Mouse (Mus musculus) intestine, embryonic 14.5 days (tissue): ENCODE measurements around the gene Hipk2. TPM values are rescaled to one million over a fixed set of nuclear protein-coding genes. Genes with fewer than 3 reads are reported as not detected.

ENCODE experiments used
- ATAC-seq: fragments of 200-750 bp; cut with Nextera tagmentation; replicated peaks from 2 replicates; pipeline ENCODE4 v1.8.0; 2017; ENCODE audit warnings: low read depth, moderate number of reproducible peaks, moderate TSS enrichment, moderate library complexity; ENCODE audit not compliant: low FRiP score, low TSS enrichment
- DNase-seq: peaks from one replicate; pipeline ENCODE4 v3.0.0-alpha.2; 2018; ENCODE audit warnings: low spot score
- H3K27ac ChIP-seq: fragments of 300-500 bp; sonication (generic); 2 replicates; pipeline ENCODE4 v1.5.1; 2014; ENCODE audit warnings: low read depth, mild to moderate bottlenecking, control low read depth
- H3K27me3 ChIP-seq: fragments of 300-500 bp; sonication (generic); replicated peaks from 2 replicates; pipeline ENCODE4 v1.6.1; 2014; ENCODE audit warnings: low read length, control low read depth; ENCODE audit not compliant: control insufficient read depth, insufficient read depth
- H3K36me3 ChIP-seq: fragments of 300-500 bp; sonication (generic); 2 replicates; pipeline ENCODE4 v1.6.1; 2014; ENCODE audit warnings: low read length, control low read depth; ENCODE audit not compliant: control insufficient read depth, insufficient read depth
- H3K4me1 ChIP-seq: fragments of 300-500 bp; sonication (generic); replicated peaks from 2 replicates; pipeline ENCODE4 v1.6.1; 2014; ENCODE audit warnings: low read length, control low read depth, mixed read lengths; ENCODE audit not compliant: control insufficient read depth, insufficient read depth
- H3K4me2 ChIP-seq: fragments of 300-500 bp; sonication (generic); 2 replicates; pipeline ENCODE4 v1.6.1; 2014; ENCODE audit warnings: low read length
- H3K4me3 ChIP-seq: fragments of 300-500 bp; sonication (generic); 2 replicates; pipeline ENCODE4 v1.5.1; 2014; ENCODE audit warnings: low read depth, low read length, control low read depth, mixed read lengths
- H3K9ac ChIP-seq: fragments of 300-500 bp; sonication (generic); 2 replicates; pipeline ENCODE4 v1.6.1; 2014; ENCODE audit warnings: mild to moderate bottlenecking, low read length
- H3K9me3 ChIP-seq: fragments of 300-500 bp; sonication (generic); 2 replicates; pipeline ENCODE4 v1.6.1; 2016; ENCODE audit warnings: low read length, control low read depth; ENCODE audit not compliant: control insufficient read depth
- WGBS: fragments of 180-500 bp; shearing (Covaris S2); extraction: QIAGEN DNeasy Blood & Tissue Kit; methylation state at CpG from one replicate; pipeline ENCODE4 v1.1.7; 2014; 5-methylcytosine and 5-hydroxymethylcytosine counted together
- polyA plus RNA-seq: library from polyadenylated mRNA; unstranded; fragments of >200 nt; fragmentation: Nextera tagmentation; extraction: Ambion mirVana; gene quantifications from 2 replicates; pipeline ENCODE4 v1.2.1, GENCODE M21; 2014

Hipk2 gene
- polyA plus RNA-seq, 1 experiment from 2014 or later = 27.9 TPM

DNA sequence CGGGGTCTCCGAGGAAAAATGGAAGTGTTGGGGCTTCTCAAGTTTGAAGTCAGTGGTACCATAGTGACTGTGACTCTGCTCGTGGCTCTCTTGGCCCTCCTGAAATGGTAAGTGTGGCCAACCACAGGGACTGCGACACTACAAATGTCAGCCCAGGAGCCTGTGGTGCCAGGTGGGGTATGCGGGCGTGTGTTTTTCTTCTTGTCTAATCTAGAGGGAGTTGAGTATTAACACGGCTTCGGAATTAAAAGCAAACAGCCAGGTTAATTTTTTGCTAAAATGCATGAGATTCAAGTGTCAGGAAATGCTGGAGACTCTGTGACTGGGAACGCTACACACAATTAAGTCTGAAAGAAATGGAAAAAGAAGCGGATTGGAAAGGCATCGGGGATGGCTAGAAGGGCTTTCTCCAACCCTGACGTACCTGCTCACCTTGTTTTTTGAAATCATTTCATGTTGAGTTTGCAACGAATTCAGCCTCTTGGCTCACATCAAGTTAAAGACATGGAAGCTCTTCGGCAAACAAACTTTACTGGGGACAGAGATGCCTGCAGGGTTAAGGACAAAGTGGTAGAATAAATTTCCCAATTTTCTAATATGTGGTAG lies 43.3 kb upstream of the Hipk2 start:
- no peak for DNase-seq
- no peak overlapping the region for H3K9ac ChIP-seq

DNA sequence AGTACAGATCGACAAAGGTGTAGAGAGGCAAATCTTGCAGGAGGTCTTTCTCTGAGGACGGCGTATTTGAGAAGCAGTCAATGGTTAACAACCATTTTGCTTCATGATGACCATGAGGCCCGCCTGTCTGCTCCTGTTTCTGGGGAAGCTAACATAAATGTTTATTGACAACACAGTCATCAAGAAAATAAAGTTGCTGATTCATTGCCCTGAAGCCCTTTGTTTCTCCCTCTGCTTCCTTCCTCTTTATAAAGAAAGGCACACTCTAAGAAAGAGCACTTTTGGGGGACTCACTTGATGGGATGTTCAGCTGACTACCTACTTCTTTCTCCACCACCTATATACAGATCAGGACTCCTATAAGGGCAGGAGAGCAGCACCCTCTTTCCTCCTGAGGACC lies 42.8 kb upstream of the Hipk2 start:
- 72% methylated on average over 4 of the region's 4 CpGs for WGBS
- peak overlapping the region; percentile 47 for H3K27ac ChIP-seq
- no peak overlapping the region for H3K9ac ChIP-seq
- no peak overlapping the region for H3K4me2 ChIP-seq
- no peak for DNase-seq
- no peaks in the 10 kb centered on the region for H3K9me3 ChIP-seq
- H3K27me3 ChIP-seq = no peaks in the 10 kb centered on the region
- ATAC-seq = no peak
- H3K36me3 ChIP-seq = no peaks in the 10 kb centered on the region
- H3K4me3 ChIP-seq = no peak overlapping the region
- H3K4me1 ChIP-seq = peaks cover 15% of the 10 kb centered on the region; the same call in 1 of the 2 replicates

More for the DNA sequence above, 43.3 kb upstream of the Hipk2 start:
- no peaks in the 10 kb centered on the region for H3K9me3 ChIP-seq
- peaks cover 15% of the 10 kb centered on the region; the same call in 1 of the 2 replicates for H3K4me1 ChIP-seq
- H3K27me3 ChIP-seq = no peaks in the 10 kb centered on the region
- peak overlapping the region; percentile 28 for H3K4me2 ChIP-seq
- no peaks in the 10 kb centered on the region for H3K36me3 ChIP-seq
- 74% methylated on average over 14 of the region's 14 CpGs for WGBS
- peak overlapping the region; percentile 47 for H3K27ac ChIP-seq
- H3K4me3 ChIP-seq = no peak overlapping the region
- no peak for ATAC-seq

DNA sequence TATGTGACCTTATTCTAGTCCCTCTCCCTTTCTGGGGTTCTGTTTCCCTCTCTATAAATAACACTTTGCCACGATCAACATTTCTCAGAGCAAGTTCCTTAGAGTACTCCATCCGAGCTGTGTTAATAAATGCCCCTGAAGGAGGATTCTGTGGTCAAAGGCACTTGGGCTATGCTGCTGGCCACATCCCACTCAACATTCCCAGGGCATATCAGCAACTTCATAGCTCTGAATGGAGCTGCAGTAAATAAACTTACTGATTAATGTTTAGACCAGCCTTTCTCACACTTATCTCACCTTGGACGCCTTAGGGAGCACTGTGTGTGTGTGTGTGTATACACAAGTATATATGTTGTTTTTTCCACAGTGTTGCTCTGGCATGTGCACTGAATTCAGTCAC lies 41.5 kb upstream of the Hipk2 start:
- H3K9ac ChIP-seq = no peak overlapping the region
- H3K4me3 ChIP-seq = no peak overlapping the region
- H3K36me3 ChIP-seq = no peaks in the 10 kb centered on the region
- no peak for ATAC-seq
- WGBS = 50% methylated on average over 3 of the region's 3 CpGs
- no peaks in the 10 kb centered on the region for H3K27me3 ChIP-seq
- peaks cover 15% of the 10 kb centered on the region; the same call in 1 of the 2 replicates for H3K4me1 ChIP-seq
- no peak for DNase-seq
- no peaks in the 10 kb centered on the region for H3K9me3 ChIP-seq
- no peak overlapping the region for H3K4me2 ChIP-seq
- no peak overlapping the region for H3K27ac ChIP-seq

DNA sequence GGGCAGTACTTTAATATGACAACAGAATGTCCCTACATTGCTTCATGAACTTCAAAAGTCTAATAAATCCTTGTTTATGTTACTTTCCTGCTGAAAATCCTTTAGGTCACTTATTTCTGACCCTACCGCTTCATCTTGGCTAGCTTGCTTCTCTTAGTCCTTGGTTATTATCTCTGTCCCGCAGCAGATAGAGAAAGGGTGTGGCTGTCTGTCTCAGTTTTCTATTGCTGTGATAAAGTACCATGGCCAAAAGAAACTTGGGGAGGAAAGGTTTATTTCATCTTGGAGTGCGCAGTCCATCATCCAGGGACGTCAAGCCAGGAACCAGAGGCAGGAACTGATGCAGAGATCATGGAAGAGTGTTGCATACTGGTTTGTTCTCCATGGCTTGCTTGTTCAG lies 40.6 kb upstream of the Hipk2 start:
- Histone ChIP-seq H3K4me2 (no peak overlapping the region), H3K36me3 (no peaks in the 10 kb centered on the region), H3K9me3 (no peaks in the 10 kb centered on the region), H3K27ac (no peak overlapping the region), H3K4me3 (no peak overlapping the region), H3K9ac (no peak overlapping the region), H3K27me3 (no peaks in the 10 kb centered on the region), H3K4me1 (peaks cover 10% of the 10 kb centered on the region; the same call in 1 of the 2 replicates)
- ATAC-seq (no peak), DNase-seq (no peak)
- WGBS = 52% methylated on average over 4 of the region's 4 CpGs

DNA sequence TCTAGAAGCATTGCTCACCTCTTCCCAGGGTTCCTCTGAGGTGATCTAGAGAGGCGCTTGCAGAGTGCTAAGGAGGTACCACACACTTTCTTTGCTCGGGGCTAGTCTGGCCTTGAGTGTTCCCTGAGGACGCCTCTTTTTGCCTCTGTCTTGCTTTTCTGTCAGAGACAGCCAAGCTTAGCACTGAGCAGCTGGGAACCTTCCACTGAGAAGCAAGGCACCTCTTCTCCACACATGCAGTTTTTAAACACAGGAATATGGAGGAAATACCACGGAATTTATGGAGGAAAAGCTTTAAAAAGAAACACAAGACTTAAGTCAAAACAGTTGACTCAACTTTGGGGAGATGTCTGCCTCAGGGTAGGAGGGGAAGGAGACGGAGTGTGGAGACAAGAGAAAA lies 39.8 kb upstream of the Hipk2 start:
- Histone ChIP-seq H3K4me2 (no peak overlapping the region), H3K4me3 (no peak overlapping the region), H3K36me3 (no peaks in the 10 kb centered on the region), H3K9me3 (no peaks in the 10 kb centered on the region), H3K4me1 (peaks cover 10% of the 10 kb centered on the region; the same call in 1 of the 2 replicates), H3K27me3 (no peaks in the 10 kb centered on the region), H3K9ac (no peak overlapping the region), H3K27ac (peak overlapping the region; percentile 3; the same call in 1 of the 2 replicates)
- ATAC-seq (no peak), DNase-seq (no peak)
- WGBS = 40% methylated on average over 5 of the region's 5 CpGs

DNA sequence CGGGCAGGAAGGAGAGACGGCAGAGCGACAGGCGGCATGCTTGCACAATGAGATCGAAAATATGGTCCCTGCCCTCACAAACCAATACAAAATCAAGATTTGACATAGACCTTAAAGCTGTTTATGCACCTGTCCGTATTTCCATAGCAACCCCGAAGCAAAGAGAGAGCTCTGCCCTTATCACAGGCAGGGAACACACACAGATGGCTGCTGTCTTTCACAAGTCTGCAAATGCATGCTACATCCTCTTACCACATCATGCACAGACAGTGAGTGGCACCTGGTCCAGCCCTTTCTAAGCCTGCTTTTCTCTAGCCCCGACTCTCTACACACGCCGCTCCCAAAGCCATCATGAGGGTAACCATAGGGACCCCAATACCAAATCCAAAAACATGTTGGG lies 38.2 kb upstream of the Hipk2 start:
- H3K4me3 ChIP-seq = no peak overlapping the region
- no peak overlapping the region for H3K27ac ChIP-seq
- H3K4me1 ChIP-seq = peaks cover 10% of the 10 kb centered on the region; the same call in 1 of the 2 replicates
- no peaks in the 10 kb centered on the region for H3K36me3 ChIP-seq
- no peaks in the 10 kb centered on the region for H3K9me3 ChIP-seq
- DNase-seq = no peak
- 80% methylated on average over 10 of the region's 10 CpGs for WGBS
- ATAC-seq = no peak
- no peak overlapping the region for H3K4me2 ChIP-seq
- no peak overlapping the region for H3K9ac ChIP-seq
- H3K27me3 ChIP-seq = no peaks in the 10 kb centered on the region

DNA sequence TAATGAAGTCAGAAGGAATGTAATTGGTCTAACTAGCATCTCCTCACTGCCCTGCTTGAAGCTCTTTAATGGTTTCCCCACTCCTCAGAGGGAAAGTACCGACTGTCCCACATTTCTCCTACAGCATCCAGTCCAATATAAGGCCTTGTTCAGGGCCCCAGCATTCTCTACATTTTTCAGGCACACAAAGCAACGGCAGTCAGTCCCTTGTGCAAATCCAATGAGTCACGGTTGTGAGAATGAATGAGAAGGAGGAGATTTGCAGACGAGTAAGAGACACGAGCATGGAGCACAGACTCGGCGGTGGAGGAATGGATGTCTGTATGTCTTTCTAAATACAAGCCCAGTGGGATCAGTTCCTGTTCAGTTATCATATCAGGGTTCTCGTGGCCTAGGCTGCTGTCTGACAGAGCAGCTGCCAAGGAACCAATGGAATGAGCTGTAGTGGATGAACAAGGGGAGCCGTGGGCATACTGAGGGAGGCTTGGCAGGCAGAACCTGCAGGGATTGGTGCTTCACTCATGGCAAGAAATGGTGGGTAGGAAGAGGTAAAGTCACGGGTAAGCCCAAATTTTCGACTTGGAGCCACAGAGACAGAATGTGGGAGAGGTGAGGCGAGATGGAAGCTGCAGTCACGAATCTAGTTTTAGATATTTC lies 37.5 kb upstream of the Hipk2 start:
- Histone ChIP-seq H3K27me3 (no peaks in the 10 kb centered on the region), H3K9ac (no peak overlapping the region), H3K4me1 (peaks cover 10% of the 10 kb centered on the region; the same call in 1 of the 2 replicates), H3K4me2 (no peak overlapping the region), H3K27ac (no peak overlapping the region), H3K9me3 (no peaks in the 10 kb centered on the region), H3K4me3 (no peak overlapping the region), H3K36me3 (no peaks in the 10 kb centered on the region)
- DNase-seq (no peak), ATAC-seq (no peak)
- 79% methylated on average over 13 of the region's 13 CpGs for WGBS

DNA sequence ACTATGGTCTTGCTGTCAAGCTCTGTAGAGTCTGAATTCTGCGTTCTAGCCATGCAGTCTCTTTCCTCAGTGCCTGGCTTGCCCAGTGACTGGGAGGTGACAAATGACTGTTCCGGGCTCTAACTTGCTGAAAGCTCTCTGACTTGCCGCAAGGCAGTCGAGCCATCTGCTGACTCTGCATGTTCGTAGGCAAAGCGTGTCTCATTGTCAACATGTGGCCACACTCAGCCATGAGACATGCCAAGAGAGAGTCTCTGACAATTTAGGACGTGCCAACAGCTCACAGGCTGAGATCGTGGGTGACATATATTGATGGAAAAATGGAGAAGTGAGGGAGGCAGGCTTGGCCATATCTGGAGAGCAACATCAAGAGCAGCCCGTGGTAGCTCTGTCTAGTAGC lies 36.9 kb upstream of the Hipk2 start:
- Histone ChIP-seq H3K27ac (no peak overlapping the region), H3K9me3 (no peaks in the 10 kb centered on the region), H3K4me3 (no peak overlapping the region), H3K4me1 (peaks cover 10% of the 10 kb centered on the region; the same call in 1 of the 2 replicates), H3K4me2 (no peak overlapping the region), H3K27me3 (no peaks in the 10 kb centered on the region), H3K9ac (no peak overlapping the region), H3K36me3 (no peaks in the 10 kb centered on the region)
- ATAC-seq (no peak), DNase-seq (no peak)
- WGBS = 83% methylated on average over 9 of the region's 9 CpGs
